Mouse (Mus musculus): ENCODE data around the gene Gzmk. TPM values are rescaled to one million over a fixed set of nuclear protein-coding genes. Genes with fewer than 3 reads are reported as not detected.
"Not testable (repeated sequence)": the region's sequence is repeated elsewhere in the genome, so short reads cannot be mapped to it uniquely, and the experiment has no call there.

The Gzmk gene
- not detected in 2 replicates for polyA plus RNA-seq (2015; fragmentation: Nextera tagmentation; extraction: Ambion mirVana)

DNA sequence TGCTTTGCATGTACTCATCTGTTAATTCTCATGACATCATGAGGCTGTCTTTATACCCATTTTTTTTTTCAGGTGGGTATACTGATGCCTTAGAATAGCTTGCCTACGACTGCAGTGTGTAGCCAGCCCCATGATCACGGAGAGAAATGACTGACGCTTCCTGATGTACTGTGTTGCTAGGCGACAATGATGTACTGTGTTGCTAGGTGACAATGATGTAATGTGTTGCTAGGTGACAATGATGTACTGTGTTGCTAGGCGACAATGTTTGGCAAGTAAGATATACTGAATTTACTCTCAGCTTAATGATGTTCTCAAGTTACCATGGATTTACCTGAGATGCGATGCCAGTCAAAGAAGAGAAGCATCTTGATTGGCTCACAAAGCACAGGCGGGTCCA is at the start of gene Gzmk:
TSS of gene Gzmk (minus strand) at position 98 of the 400 bp plus-strand sequence.
- no peaks in the 10 kb centered on the region for H3K9me3 ChIP-seq (replicated peaks)
- H3K4me2 ChIP-seq, result no peak within 1 kb of the TSS
- H3K9ac ChIP-seq, result no peak within 1 kb of the TSS
- ATAC-seq (ENCODE audit: low read depth), result no peak
- DNase-seq, result no peak
- H3K27me3 ChIP-seq, result no peaks in the 10 kb centered on the region
- no peaks in the 10 kb centered on the region for H3K4me1 ChIP-seq (replicated peaks)
- WGBS (ENCODE audit: insufficient replicate concordance), result 50% methylated on average over 7 of the region's 7 CpGs
- H3K4me3 ChIP-seq (replicated peaks), result no peak within 1 kb of the TSS
- H3K27ac ChIP-seq, result no peak within 1 kb of the TSS
- H3K36me3 ChIP-seq, result no peaks in the 10 kb centered on the region

DNA sequence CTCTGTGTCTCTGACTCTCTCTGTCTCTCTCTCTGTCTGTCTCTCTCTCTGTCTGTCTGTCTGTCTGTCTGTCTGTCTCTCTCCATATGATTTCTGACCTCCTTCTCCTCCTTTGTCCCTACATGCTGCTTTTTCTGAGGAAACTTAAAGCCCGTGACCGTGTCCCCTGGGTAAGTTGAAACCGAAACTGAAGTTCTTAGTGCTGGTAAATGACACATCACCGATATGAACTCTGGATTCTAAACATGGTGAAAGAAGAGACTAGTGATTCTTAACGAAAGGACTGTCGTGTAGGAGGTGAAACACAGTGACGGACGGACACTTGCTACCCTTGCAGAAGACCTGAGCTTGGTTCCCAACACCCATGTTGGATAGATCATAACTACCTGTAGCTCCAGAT is 45.5 kb upstream of the Gzmk start:
- DNase-seq (no peak), ATAC-seq (ENCODE audit: low read depth) (no peak)
- no peaks in the 10 kb centered on the region for H3K4me1 ChIP-seq (replicated peaks)
- no peak overlapping the region for H3K4me3 ChIP-seq (replicated peaks)
- no peak overlapping the region for H3K9ac ChIP-seq
- no peak overlapping the region for H3K27ac ChIP-seq
- WGBS (ENCODE audit: insufficient replicate concordance), result 80% methylated on average over 8 of the region's 8 CpGs
- no peak overlapping the region for H3K4me2 ChIP-seq
- H3K27me3 ChIP-seq, result no peaks in the 10 kb centered on the region
- no peaks in the 10 kb centered on the region for H3K9me3 ChIP-seq (replicated peaks)
- H3K36me3 ChIP-seq, result no peaks in the 10 kb centered on the region

DNA sequence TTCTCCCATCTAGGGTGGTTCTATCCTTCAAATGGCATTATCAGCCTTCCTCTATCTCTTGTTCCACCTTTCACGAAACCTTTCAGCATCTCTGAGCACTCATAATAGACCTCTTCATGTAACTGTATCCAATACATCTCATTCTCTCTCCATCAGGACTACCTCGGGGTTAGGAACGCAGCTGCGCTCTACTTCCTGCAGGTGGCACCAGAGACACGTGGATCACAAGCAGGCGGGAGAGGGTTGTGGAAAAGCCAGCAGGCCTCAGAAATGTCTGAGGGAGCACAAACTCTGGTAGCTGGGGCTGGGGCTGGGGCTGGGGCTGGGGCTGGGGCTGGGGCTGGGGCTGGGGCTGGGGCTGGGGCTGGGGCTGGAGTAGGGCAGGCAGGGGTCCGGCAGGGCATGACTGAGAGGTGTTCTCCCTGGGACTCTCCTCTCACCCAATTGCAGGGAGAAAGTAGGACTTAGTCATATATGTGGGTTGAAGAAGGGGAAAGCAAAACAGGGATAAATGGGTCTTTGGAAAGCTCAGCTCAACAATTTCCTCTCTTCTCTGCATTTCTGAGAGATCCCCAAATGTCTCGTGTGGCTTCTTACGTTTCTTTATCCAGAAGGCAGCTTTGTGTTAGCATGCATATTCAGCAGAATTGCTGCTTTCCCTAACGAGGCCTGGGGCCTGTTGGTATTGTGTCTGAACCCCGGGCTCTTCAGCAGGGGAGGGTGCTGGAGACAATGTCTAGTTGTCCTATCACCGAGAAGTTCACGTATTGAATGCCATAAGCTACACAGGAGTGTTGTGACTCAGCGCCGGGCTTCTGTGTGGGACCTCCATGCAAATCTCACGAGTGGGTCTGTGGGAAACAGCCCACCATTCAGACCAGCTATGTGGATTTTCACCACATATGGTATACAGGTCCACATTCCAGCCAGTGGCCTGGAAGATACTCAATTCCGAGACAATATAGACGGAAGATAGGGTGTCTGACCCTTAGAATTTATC is 44.4 kb upstream of the Gzmk start:
- H3K36me3 ChIP-seq, result no peaks in the 10 kb centered on the region
- H3K9me3 ChIP-seq (replicated peaks), result no peaks in the 10 kb centered on the region
- no peaks in the 10 kb centered on the region for H3K27me3 ChIP-seq
- no peak overlapping the region for H3K4me2 ChIP-seq
- 50% methylated on average over 18 of the region's 18 CpGs for WGBS (ENCODE audit: insufficient replicate concordance)
- H3K4me1 ChIP-seq (replicated peaks), result no peaks in the 10 kb centered on the region
- ATAC-seq (ENCODE audit: low read depth) (no peak), DNase-seq (peak; percentile 20)
- no peak overlapping the region for H3K4me3 ChIP-seq (replicated peaks)
- no peak overlapping the region for H3K27ac ChIP-seq
- H3K9ac ChIP-seq, result no peak overlapping the region

DNA sequence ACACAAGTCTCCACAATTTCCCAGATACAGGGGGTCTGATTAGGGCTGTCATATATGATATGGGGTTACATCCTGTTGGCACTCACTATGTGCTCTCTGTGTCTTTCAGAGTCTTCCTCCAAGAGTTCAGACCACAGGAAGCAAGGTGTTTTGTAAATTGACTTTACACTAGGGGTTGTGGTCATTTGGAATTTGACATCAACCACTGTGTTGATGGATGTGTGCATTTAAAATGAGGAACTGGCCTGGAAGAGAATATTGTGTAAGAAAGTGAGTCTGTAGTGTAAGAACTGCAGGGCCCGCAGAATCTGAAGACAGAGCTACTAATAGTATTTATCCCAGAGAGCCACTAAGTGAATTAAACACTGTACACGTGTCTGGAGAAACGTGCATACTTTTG is 41.5 kb upstream of the Gzmk start:
- Histone ChIP-seq H3K4me1 (replicated peaks) (no peaks in the 10 kb centered on the region), H3K4me3 (replicated peaks) (no peak overlapping the region), H3K27ac (no peak overlapping the region), H3K9ac (no peak overlapping the region), H3K4me2 (no peak overlapping the region), H3K27me3 (no peaks in the 10 kb centered on the region), H3K9me3 (replicated peaks) (no peaks in the 10 kb centered on the region), H3K36me3 (no peaks in the 10 kb centered on the region)
- 40% methylated on average over 3 of the region's 3 CpGs for WGBS (ENCODE audit: insufficient replicate concordance)
- ATAC-seq (ENCODE audit: low read depth), result no peak
- no peak for DNase-seq

DNA sequence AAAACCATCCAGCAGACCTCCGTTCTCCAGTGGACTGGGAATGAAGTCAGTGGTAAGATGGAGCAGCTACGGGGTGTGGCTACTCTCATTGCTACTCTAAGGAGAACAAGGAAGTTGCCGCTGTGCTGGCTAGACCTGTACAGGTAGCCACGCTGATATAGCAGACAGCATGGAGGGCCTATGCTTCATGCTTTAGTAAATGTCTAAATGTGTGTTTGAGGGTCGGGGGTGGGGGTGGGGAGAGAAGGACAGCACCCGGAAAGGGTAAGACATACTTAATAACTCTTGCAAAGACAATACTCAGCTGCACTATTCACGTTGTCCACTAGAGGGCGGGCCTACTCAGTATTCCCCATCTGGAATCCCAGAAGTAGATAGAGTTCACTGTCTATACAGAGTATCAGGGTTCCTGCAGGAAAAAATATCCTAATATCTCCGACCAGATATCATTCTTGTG is 40.8 kb upstream of the Gzmk start:
- no peak for ATAC-seq (ENCODE audit: low read depth)

DNA sequence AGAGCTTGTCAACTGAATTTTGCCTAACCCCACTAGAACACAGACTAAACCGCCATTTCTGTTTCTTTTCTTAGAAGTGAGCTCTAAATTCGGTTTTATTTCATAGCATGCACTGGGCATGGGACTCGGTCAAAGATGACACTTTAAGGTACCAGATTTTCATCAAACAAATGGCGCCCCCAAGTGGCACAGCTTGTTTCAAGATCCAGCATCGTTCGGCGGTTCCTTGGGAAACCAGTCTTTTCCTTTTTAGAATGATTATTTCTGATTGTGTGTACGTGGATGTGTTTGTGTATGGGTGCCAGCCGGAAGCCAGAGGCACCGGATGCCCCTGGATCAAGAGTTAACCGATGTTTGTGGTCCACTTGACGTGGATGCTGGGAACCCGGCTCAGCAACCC is 39.5 kb upstream of the Gzmk start:
- Histone ChIP-seq H3K4me2 (no peak overlapping the region), H3K9me3 (replicated peaks) (no peaks in the 10 kb centered on the region), H3K4me1 (replicated peaks) (no peaks in the 10 kb centered on the region), H3K36me3 (no peaks in the 10 kb centered on the region), H3K27me3 (no peaks in the 10 kb centered on the region), H3K9ac (no peak overlapping the region), H3K27ac (no peak overlapping the region), H3K4me3 (replicated peaks) (no peak overlapping the region)
- no peak for DNase-seq
- WGBS (ENCODE audit: insufficient replicate concordance), result 14% methylated on average over 13 of the region's 13 CpGs
- ATAC-seq (ENCODE audit: low read depth), result no peak

More for the DNA sequence above, 40.8 kb upstream of the Gzmk start:
- H3K27me3 ChIP-seq, result no peaks in the 10 kb centered on the region
- no peak overlapping the region for H3K27ac ChIP-seq
- DNase-seq, result peak; percentile 18
- 19% methylated on average over 9 of the region's 9 CpGs for whole genome bisulfite sequencing (ENCODE audit: insufficient replicate concordance)
- H3K4me1 ChIP-seq (replicated peaks), result no peaks in the 10 kb centered on the region
- H3K9me3 ChIP-seq (replicated peaks), result no peaks in the 10 kb centered on the region
- no peak overlapping the region for H3K4me3 ChIP-seq (replicated peaks)
- no peak overlapping the region for H3K4me2 ChIP-seq
- no peak overlapping the region for H3K9ac ChIP-seq
- H3K36me3 ChIP-seq, result no peaks in the 10 kb centered on the region

DNA sequence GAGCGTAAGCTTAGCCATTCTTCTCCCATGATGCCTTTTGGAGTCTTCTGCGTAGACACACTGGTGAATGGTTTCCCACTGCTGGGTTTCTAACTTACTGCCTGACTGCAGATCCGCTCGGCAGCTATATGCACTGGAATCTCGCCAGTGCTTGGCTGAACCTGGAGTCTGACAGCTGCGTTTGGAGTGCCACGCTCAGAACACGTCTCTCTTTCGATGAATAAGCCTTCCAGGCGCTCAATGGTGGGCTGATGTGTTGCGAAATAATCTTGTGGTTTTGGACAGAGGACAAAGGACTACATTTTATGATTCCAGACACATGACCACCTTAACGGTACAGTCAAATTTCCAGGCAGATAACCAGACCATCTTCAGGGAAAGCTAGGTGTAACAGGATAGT is 37.1 kb upstream of the Gzmk start:
- no peak for ATAC-seq (ENCODE audit: low read depth)
- Histone ChIP-seq H3K4me2 (no peak overlapping the region), H3K27ac (no peak overlapping the region), H3K27me3 (no peaks in the 10 kb centered on the region), H3K36me3 (no peaks in the 10 kb centered on the region), H3K9ac (no peak overlapping the region), H3K9me3 (replicated peaks) (no peaks in the 10 kb centered on the region), H3K4me1 (replicated peaks) (no peaks in the 10 kb centered on the region), H3K4me3 (replicated peaks) (no peak overlapping the region)
- 55% methylated on average over 12 of the region's 12 CpGs for whole genome bisulfite sequencing (ENCODE audit: insufficient replicate concordance)
- DNase-seq, result no peak

DNA sequence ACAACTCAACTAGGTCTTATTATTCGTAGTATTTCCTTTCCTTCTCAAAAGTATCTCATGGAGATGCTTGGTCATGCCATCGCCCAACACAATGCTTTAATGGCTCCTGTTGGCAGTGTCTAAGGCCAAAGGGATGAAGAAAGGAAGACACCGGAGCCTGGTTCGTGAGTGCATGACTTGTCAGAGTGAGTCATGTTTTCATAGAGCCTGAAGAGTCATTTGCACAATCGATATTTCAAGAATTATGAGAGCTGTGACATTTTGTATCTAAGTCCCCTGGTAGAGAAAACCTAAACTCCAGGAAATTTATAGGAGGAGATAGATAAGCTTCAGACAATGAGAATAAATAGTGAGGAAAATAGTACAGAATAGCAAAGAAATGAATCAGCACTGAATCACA is 33.5 kb upstream of the Gzmk start:
- Histone ChIP-seq H3K36me3 (no peaks in the 10 kb centered on the region), H3K4me2 (no peak overlapping the region), H3K27ac (no peak overlapping the region), H3K27me3 (no peaks in the 10 kb centered on the region), H3K9me3 (replicated peaks) (no peaks in the 10 kb centered on the region), H3K9ac (no peak overlapping the region), H3K4me3 (replicated peaks) (no peak overlapping the region), H3K4me1 (replicated peaks) (no peaks in the 10 kb centered on the region)
- 66% methylated on average over 5 of the region's 5 CpGs for WGBS (ENCODE audit: insufficient replicate concordance)
- ATAC-seq (ENCODE audit: low read depth), result no peak
- no peak for DNase-seq

DNA sequence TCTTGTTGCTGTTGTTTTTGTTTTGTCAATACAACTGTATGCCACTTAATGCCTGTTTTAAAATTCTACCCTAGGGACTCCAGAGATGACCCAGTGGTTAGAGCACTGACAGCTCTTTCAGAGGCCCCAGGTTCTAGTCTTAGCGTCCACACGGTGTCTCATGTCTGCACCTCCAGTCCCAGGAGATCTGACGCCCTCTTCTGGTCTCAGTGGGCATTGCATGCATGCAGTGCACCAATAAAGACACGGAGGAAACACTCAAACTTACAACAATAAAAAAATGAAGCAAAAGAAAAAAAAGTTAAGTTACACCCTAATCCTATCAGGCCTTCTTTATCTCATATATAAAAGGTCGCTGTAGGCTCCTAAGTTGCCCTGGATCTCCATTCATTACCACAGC is 31.5 kb upstream of the Gzmk start:
- no peak for DNase-seq
- H3K4me2 ChIP-seq, result no peak overlapping the region
- 36% methylated on average over 5 of the region's 5 CpGs for WGBS (ENCODE audit: insufficient replicate concordance)
- H3K9me3 ChIP-seq (replicated peaks), result no peaks in the 10 kb centered on the region
- no peaks in the 10 kb centered on the region for H3K36me3 ChIP-seq
- no peak overlapping the region for H3K27ac ChIP-seq
- no peak overlapping the region for H3K4me3 ChIP-seq (replicated peaks)
- H3K4me1 ChIP-seq (replicated peaks), result no peaks in the 10 kb centered on the region
- ATAC-seq (ENCODE audit: low read depth), result no peak
- H3K9ac ChIP-seq, result no peak overlapping the region
- H3K27me3 ChIP-seq, result no peaks in the 10 kb centered on the region

DNA sequence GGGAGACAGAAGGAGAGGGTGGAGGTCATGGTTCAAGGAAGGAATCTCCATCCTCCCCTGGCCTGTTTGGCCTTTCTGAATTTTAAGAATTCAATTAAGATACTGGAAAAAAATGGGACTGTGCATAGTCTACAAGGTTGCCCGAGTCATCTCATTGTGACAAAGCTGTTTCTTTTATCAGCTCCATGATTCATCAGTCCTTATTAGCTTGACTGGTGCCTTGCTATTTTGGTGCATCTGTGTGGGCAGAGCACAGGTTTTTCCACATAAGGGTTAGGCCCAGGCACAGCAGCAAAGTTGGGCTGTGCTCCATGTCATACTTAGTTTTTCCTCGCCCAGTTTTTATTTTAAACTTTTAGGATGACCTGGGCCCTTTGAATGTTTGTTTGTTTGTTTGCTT is 31.1 kb upstream of the Gzmk start:
- ATAC-seq (ENCODE audit: low read depth), result no peak

DNA sequence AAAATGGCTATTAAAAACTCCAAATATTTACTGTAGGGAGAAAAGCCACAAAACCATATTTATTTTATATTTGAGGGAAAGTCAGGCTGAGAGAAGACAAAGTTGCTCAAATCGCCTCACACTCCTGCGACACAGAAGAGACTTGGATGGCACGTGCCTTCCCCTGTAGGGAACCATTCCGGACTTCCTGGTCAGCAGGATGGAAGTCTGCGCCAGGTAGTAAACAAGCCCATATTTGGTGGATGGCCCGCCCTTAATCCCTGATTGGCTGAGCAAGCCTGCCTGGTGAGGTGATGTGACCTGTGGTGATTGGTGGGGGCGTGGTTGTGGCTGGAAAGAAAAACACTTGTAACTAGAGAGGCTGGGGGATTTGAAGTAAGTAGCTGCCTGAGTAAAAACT is 26.9 kb upstream of the Gzmk start:
- DNase-seq; H3K4me3 ChIP-seq (replicated peaks); H3K4me1 ChIP-seq (replicated peaks); H3K9ac ChIP-seq; H3K36me3 ChIP-seq; H3K27ac ChIP-seq; ATAC-seq (ENCODE audit: low read depth); H3K9me3 ChIP-seq (replicated peaks); H3K27me3 ChIP-seq; H3K4me2 ChIP-seq: not testable (repeated sequence)
- 70% methylated on average over 7 of the region's 7 CpGs for WGBS (ENCODE audit: insufficient replicate concordance)

More for the DNA sequence above, 31.1 kb upstream of the Gzmk start:
- H3K4me2 ChIP-seq, result no peak overlapping the region
- no peaks in the 10 kb centered on the region for H3K4me1 ChIP-seq (replicated peaks)
- no peak overlapping the region for H3K4me3 ChIP-seq (replicated peaks)
- H3K27me3 ChIP-seq, result no peaks in the 10 kb centered on the region
- H3K36me3 ChIP-seq, result no peaks in the 10 kb centered on the region
- DNase-seq, result no peak
- no peak overlapping the region for H3K9ac ChIP-seq
- H3K27ac ChIP-seq, result no peak overlapping the region
- 62% methylated on average over 2 of the region's 2 CpGs for WGBS (ENCODE audit: insufficient replicate concordance)
- no peaks in the 10 kb centered on the region for H3K9me3 ChIP-seq (replicated peaks)

DNA sequence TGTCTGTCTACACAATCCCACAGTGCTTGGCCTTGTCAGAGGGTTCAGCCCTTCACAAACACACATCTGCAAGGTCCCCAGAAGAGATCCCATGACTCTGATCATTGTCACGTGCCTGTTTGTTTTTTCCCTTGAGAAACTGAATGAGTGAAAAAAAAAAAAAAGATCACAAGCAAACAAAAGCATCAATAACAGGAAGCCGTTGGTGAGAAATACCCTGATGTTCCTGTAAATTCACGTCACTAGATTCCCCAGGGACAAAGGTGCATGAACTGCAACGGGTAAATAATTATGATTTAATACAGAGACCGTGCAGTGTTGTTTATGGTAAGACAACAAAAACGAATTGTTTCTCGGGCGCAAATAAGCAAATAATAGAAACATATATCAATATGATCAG is 19.3 kb upstream of the Gzmk start:
- no peak for DNase-seq
- Histone ChIP-seq H3K27ac (no peak overlapping the region), H3K9ac (no peak overlapping the region), H3K4me2 (no peak overlapping the region), H3K4me1 (replicated peaks) (no peaks in the 10 kb centered on the region), H3K9me3 (replicated peaks) (no peaks in the 10 kb centered on the region), H3K27me3 (no peaks in the 10 kb centered on the region), H3K36me3 (no peaks in the 10 kb centered on the region), H3K4me3 (replicated peaks) (no peak overlapping the region)
- 57% methylated on average over 8 of the region's 8 CpGs for WGBS (ENCODE audit: insufficient replicate concordance)
- no peak for ATAC-seq (ENCODE audit: low read depth)

All from liver, embryonic 13.5 days (tissue).